Mouse (Mus musculus): Measurements from ENCODE around the gene Was. TPM values are rescaled to one million over a fixed set of nuclear protein-coding genes. Genes with fewer than 3 reads are reported as not detected.
"Not testable (repeated sequence)": the region's sequence is repeated elsewhere in the genome, so short reads cannot be mapped to it uniquely, and the experiment has no call there.

The Was gene
- polyA plus RNA-seq, 1 experiment from 2014 or later: 0.90 TPM

GRCm38 (mm10) chrX:8085611-8086010, 4.7 kb downstream of the Was start:
- no peak overlapping the region for H3K4me2 ChIP-seq (replicated peaks; ENCODE audit: low read depth, low read length)
- no peak overlapping the region for H3K9ac ChIP-seq (replicated peaks; ENCODE audit: low read depth)
- H3K36me3 ChIP-seq (ENCODE audit: insufficient read depth, low read length): no peaks in the 10 kb centered on the region
- no peaks in the 10 kb centered on the region for H3K27me3 ChIP-seq (replicated peaks; ENCODE audit: insufficient read depth, low read length)
- no peaks in the 10 kb centered on the region for H3K4me1 ChIP-seq (ENCODE audit: insufficient read depth, low read depth, low read length)
- DNase-seq (ENCODE audit: low spot score) (no peak), ATAC-seq (no peak)
- no peaks in the 10 kb centered on the region for H3K9me3 ChIP-seq (ENCODE audit: low read length)
- H3K4me3 ChIP-seq (ENCODE audit: low read depth, low read length): no peak overlapping the region
- WGBS: 75% methylated on average over 5 of the region's 8 CpGs
- H3K27ac ChIP-seq (ENCODE audit: low read length): no peak overlapping the region
- TF ChIP-seq EP300 (IDR thresholded peaks at IDR 0.05) (no peak), CTCF (IDR thresholded peaks at IDR 0.05) (no peak)

GRCm38 (mm10) chrX:8084771-8085259, 5.5 kb downstream of the Was start:
- WGBS: 88% methylated on average over 6 of the region's 6 CpGs

GRCm38 (mm10) chrX:8075104-8075503, 15.2 kb downstream of the Was start:
- Histone ChIP-seq H3K36me3 (ENCODE audit: insufficient read depth, low read length) (no peaks in the 10 kb centered on the region), H3K9me3 (ENCODE audit: low read length) (no peaks in the 10 kb centered on the region), H3K4me2 (replicated peaks; ENCODE audit: low read depth, low read length) (peak overlapping the region; percentile 55), H3K27me3 (replicated peaks; ENCODE audit: insufficient read depth, low read length) (no peaks in the 10 kb centered on the region), H3K27ac (ENCODE audit: low read length) (peak overlapping the region; percentile 20; the same call in 1 of the 2 replicates), H3K4me1 (ENCODE audit: insufficient read depth, low read depth, low read length) (no peaks in the 10 kb centered on the region), H3K9ac (replicated peaks; ENCODE audit: low read depth) (no peak overlapping the region; the same call in 1 of the 2 replicates), H3K4me3 (ENCODE audit: low read depth, low read length) (peak overlapping the region; percentile 38)
- 31% methylated on average over 3 of the region's 3 CpGs for WGBS
- TF ChIP-seq EP300 (IDR thresholded peaks at IDR 0.05) (no peak), CTCF (IDR thresholded peaks at IDR 0.05) (no peak)
- ATAC-seq (no peak; the same call in 1 of the 2 replicates), DNase-seq (ENCODE audit: low spot score) (no peak)

More at GRCm38 (mm10) chrX:8084771-8085259, 5.5 kb downstream of the Was start:
- Histone ChIP-seq H3K27ac (ENCODE audit: low read length) (no peak overlapping the region), H3K4me3 (ENCODE audit: low read depth, low read length) (no peak overlapping the region), H3K27me3 (replicated peaks; ENCODE audit: insufficient read depth, low read length) (no peaks in the 10 kb centered on the region), H3K36me3 (ENCODE audit: insufficient read depth, low read length) (no peaks in the 10 kb centered on the region), H3K4me2 (replicated peaks; ENCODE audit: low read depth, low read length) (no peak overlapping the region), H3K4me1 (ENCODE audit: insufficient read depth, low read depth, low read length) (no peaks in the 10 kb centered on the region), H3K9ac (replicated peaks; ENCODE audit: low read depth) (no peak overlapping the region), H3K9me3 (ENCODE audit: low read length) (no peaks in the 10 kb centered on the region)
- DNase-seq (ENCODE audit: low spot score) (no peak), ATAC-seq (no peak)
- no peak for TF ChIP-seq CTCF (IDR thresholded peaks at IDR 0.05)
- no peak for TF ChIP-seq EP300 (IDR thresholded peaks at IDR 0.05)

- DNase-seq (ENCODE audit: low spot score) (peak; percentile 98), ATAC-seq (peak; percentile 99)
- no peaks in the 10 kb centered on the region for H3K4me1 ChIP-seq (ENCODE audit: insufficient read depth, low read depth, low read length)
- no peaks in the 10 kb centered on the region for H3K9me3 ChIP-seq (ENCODE audit: low read length)
- TF ChIP-seq CTCF (IDR thresholded peaks at IDR 0.05) (no peak), EP300 (IDR thresholded peaks at IDR 0.05) (no peak)
- peak within 1 kb of the TSS; percentile 74 for H3K27ac ChIP-seq (ENCODE audit: low read length)
- 16% methylated on average over 23 of the region's 46 CpGs for WGBS
- peak within 1 kb of the TSS; percentile 59 for H3K4me3 ChIP-seq (ENCODE audit: low read depth, low read length)
- peak within 1 kb of the TSS; percentile 55 for H3K4me2 ChIP-seq (replicated peaks; ENCODE audit: low read depth, low read length)
- peak within 1 kb of the TSS; percentile 23; the same call in 1 of the 2 replicates for H3K9ac ChIP-seq (replicated peaks; ENCODE audit: low read depth)
- no peaks in the 10 kb centered on the region for H3K27me3 ChIP-seq (replicated peaks; ENCODE audit: insufficient read depth, low read length)
- no peaks in the 10 kb centered on the region for H3K36me3 ChIP-seq (ENCODE audit: insufficient read depth, low read length)
These were observed 15.8 kb downstream of the Was start, which contains the start of gene Suv39h1 for GRCm38 (mm10) chrX:8074430-8075014. Gene Suv39h1 (minus strand): TSS chrX:8074760.

GRCm38 (mm10) chrX:8073881-8074429, 16.3 kb downstream of the Was start:
- Histone ChIP-seq H3K9ac (replicated peaks; ENCODE audit: low read depth) (peak overlapping the region; percentile 23; the same call in 1 of the 2 replicates), H3K4me1 (ENCODE audit: insufficient read depth, low read depth, low read length) (no peaks in the 10 kb centered on the region), H3K4me2 (replicated peaks; ENCODE audit: low read depth, low read length) (peak overlapping the region; percentile 55), H3K27ac (ENCODE audit: low read length) (peak overlapping the region; percentile 74), H3K4me3 (ENCODE audit: low read depth, low read length) (peak overlapping the region; percentile 59), H3K9me3 (ENCODE audit: low read length) (no peaks in the 10 kb centered on the region), H3K36me3 (ENCODE audit: insufficient read depth, low read length) (no peaks in the 10 kb centered on the region), H3K27me3 (replicated peaks; ENCODE audit: insufficient read depth, low read length) (no peaks in the 10 kb centered on the region)
- no peak for TF ChIP-seq EP300 (IDR thresholded peaks at IDR 0.05)
- no peak for TF ChIP-seq CTCF (IDR thresholded peaks at IDR 0.05)
- ATAC-seq: peak; percentile 38
- DNase-seq (ENCODE audit: low spot score): peak; percentile 57
- WGBS: 16% methylated on average over 59 of the region's 64 CpGs

GRCm38 (mm10) chrX:8069166-8069565, 21.1 kb downstream of the Was start:
- no peaks in the 10 kb centered on the region for H3K27me3 ChIP-seq (replicated peaks; ENCODE audit: insufficient read depth, low read length)
- H3K9me3 ChIP-seq (ENCODE audit: low read length): no peaks in the 10 kb centered on the region
- ATAC-seq (no peak), DNase-seq (ENCODE audit: low spot score) (no peak)
- H3K4me2 ChIP-seq (replicated peaks; ENCODE audit: low read depth, low read length): no peak overlapping the region
- no peaks in the 10 kb centered on the region for H3K36me3 ChIP-seq (ENCODE audit: insufficient read depth, low read length)
- H3K27ac ChIP-seq (ENCODE audit: low read length): no peak overlapping the region
- H3K4me1 ChIP-seq (ENCODE audit: insufficient read depth, low read depth, low read length): no peaks in the 10 kb centered on the region
- no peak overlapping the region for H3K4me3 ChIP-seq (ENCODE audit: low read depth, low read length)
- TF ChIP-seq CTCF (IDR thresholded peaks at IDR 0.05): no peak
- no peak for TF ChIP-seq EP300 (IDR thresholded peaks at IDR 0.05)
- H3K9ac ChIP-seq (replicated peaks; ENCODE audit: low read depth): no peak overlapping the region
- 95% methylated on average over 1 of the region's 1 CpGs for WGBS

GRCm38 (mm10) chrX:8051044-8051781, 39.1 kb downstream of the Was start:
- H3K4me1 ChIP-seq (ENCODE audit: insufficient read depth, low read depth, low read length); ATAC-seq: not testable (repeated sequence)
- 69% methylated on average over 7 of the region's 8 CpGs for WGBS

More at GRCm38 (mm10) chrX:8051044-8051781, 39.1 kb downstream of the Was start:
- H3K36me3 ChIP-seq (ENCODE audit: insufficient read depth, low read length); H3K27me3 ChIP-seq (replicated peaks; ENCODE audit: insufficient read depth, low read length); H3K9me3 ChIP-seq (ENCODE audit: low read length); H3K9ac ChIP-seq (replicated peaks; ENCODE audit: low read depth); DNase-seq (ENCODE audit: low spot score); H3K4me2 ChIP-seq (replicated peaks; ENCODE audit: low read depth, low read length); H3K4me3 ChIP-seq (ENCODE audit: low read depth, low read length); H3K27ac ChIP-seq (ENCODE audit: low read length): not testable (repeated sequence)

Measured in lung, postnatal 0 days (tissue).